Mouse (Mus musculus) embryonic facial prominence, embryonic 10.5 days (tissue): Measurements from ENCODE around the gene Zfp414. TPM values are rescaled to one million over a fixed set of nuclear protein-coding genes. Genes with fewer than 3 reads are reported as not detected.

Experiments
- DNase-seq: peaks from one replicate; pipeline ENCODE4 v3.0.0-alpha.2; 2017; ENCODE audit warnings: low spot score
- H3K27ac ChIP-seq: fragments of 300-500 bp; sonication (generic); replicated peaks from 2 replicates; pipeline ENCODE4 v1.5.1; 2016; ENCODE audit warnings: mild to moderate bottlenecking
- H3K27me3 ChIP-seq: fragments of 300-500 bp; sonication (generic); replicated peaks from 2 replicates; pipeline ENCODE4 v1.6.1; 2016; ENCODE audit warnings: low read depth, mild to moderate bottlenecking; ENCODE audit not compliant: poor library complexity, severe bottlenecking
- H3K36me3 ChIP-seq: fragments of 300-500 bp; sonication (generic); replicated peaks from 2 replicates; pipeline ENCODE4 v1.6.1; 2016; ENCODE audit warnings: mild to moderate bottlenecking, moderate library complexity
- H3K4me1 ChIP-seq: fragments of 300-500 bp; sonication (generic); 2 replicates; pipeline ENCODE4 v1.6.1; 2016
- H3K4me3 ChIP-seq: fragments of 300-500 bp; sonication (generic); 2 replicates; pipeline ENCODE4 v1.5.1; 2016; ENCODE audit warnings: mild to moderate bottlenecking, moderate library complexity
- H3K9me3 ChIP-seq: fragments of 300-500 bp; sonication (generic); 2 replicates; pipeline ENCODE4 v1.6.1; 2016; ENCODE audit warnings: mild to moderate bottlenecking
- WGBS: fragments of 180-500 bp; shearing (Covaris S2); methylation state at CpG from one replicate; pipeline ENCODE4 v1.1.7; 2016; 5-methylcytosine and 5-hydroxymethylcytosine counted together
- polyA plus RNA-seq: library from polyadenylated mRNA; unstranded; fragments of >200 nt; fragmentation: Nextera tagmentation; extraction: Ambion mirVana; gene quantifications from 2 replicates; pipeline ENCODE4 v1.2.1, GENCODE M21; 2016

The Zfp414 gene
- polyA plus RNA-seq, 1 experiment from 2014 or later = 58.1 TPM

DNA sequence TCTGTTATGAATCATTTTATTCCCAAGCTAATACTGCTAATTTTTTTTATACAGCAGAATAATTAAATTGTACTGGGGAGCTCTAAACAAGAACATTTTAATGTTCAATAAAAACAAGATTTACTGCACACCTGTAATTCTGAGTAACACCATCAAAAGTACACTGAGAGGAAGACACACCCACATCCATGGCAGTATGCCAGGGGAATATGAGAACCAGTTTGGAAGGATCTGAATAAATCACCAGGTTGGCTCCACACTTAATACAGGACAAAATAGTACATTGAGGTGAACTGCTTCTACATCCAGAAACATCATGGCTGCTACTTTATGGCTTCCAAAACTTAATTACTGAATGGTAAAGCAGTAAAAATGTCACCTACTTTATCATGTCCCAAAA is 46.6 kb downstream of the Zfp414 start:
- Histone ChIP-seq H3K27ac (no peak overlapping the region), H3K27me3 (no peaks in the 10 kb centered on the region), H3K4me3 (no peak overlapping the region), H3K4me1 (no peaks in the 10 kb centered on the region), H3K9me3 (no peaks in the 10 kb centered on the region), H3K36me3 (peaks cover 48% of the 10 kb centered on the region)
- no peak for DNase-seq

DNA sequence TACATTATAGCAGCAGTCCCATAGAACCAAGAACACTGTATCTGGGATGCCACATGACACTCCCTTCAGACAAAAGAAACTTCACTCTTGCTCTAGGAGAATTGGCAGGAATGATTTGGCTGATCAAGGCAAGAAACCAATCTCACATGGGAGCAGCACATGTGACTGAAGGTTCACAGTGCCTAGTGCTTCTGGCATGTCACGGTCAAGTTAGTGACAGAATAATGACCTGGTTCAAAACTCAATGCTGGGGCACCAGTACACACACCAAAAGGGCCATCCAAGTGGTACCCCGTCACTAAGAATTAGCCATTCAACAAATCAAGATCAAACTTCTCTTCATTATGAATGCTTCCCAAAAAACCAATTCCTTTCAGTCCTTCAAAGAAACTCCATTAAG is 47.2 kb downstream of the Zfp414 start:
- Histone ChIP-seq H3K27ac (no peak overlapping the region), H3K4me3 (no peak overlapping the region), H3K27me3 (no peaks in the 10 kb centered on the region), H3K36me3 (peaks cover 51% of the 10 kb centered on the region), H3K9me3 (no peaks in the 10 kb centered on the region), H3K4me1 (peaks cover 4% of the 10 kb centered on the region; the same call in 1 of the 2 replicates)
- 91% methylated on average over 2 of the region's 2 CpGs for WGBS
- DNase-seq = no peak

DNA sequence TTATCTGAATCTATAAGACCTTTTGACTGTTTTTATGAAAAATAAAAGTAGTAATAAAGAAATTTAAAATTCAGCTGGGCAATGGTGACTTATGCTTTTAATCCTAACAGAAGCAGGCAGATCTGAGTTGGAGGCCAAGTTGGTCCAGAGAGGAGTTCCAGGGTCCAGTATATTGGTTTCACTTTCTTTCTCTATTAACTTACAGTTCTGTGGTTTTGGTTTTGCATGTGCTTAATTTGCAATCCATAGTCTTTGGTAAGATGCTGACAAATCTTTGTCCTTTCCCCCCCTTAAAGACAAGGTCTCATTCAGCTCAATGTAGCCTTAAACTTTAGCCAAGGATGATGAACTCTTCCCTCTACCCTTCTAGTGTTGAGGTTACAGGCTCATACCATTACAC is 49.9 kb downstream of the Zfp414 start:
- Histone ChIP-seq H3K9me3 (no peaks in the 10 kb centered on the region), H3K4me1 (peaks cover 27% of the 10 kb centered on the region), H3K27ac (no peak overlapping the region), H3K27me3 (no peaks in the 10 kb centered on the region), H3K36me3 (peaks cover 56% of the 10 kb centered on the region), H3K4me3 (no peak overlapping the region)
- DNase-seq = no peak

Other genes starting within 250 kb of the Zfp414 start
- 19.9 and 21.1 TPM in 2 replicates for gene Zfp101, start 234.4 kb upstream of the Zfp414 start, polyA plus RNA-seq
- gene Actl9, start 196.2 kb upstream of the Zfp414 start, polyA plus RNA-seq = not detected in 2 replicates
- 58.3 and 70.1 TPM in 2 replicates for gene Adamts10, start 104.9 kb upstream of the Zfp414 start, polyA plus RNA-seq
- 2.0 and 2.3 TPM in 2 replicates for gene Myo1f, start 73.4 kb upstream of the Zfp414 start, polyA plus RNA-seq
- gene Pram1, start 9.0 kb downstream of the Zfp414 start, polyA plus RNA-seq = 0.55 and 0.65 TPM in 2 replicates
- gene Hnrnpm, start 57.8 kb downstream of the Zfp414 start, polyA plus RNA-seq = 567 and 569 TPM in 2 replicates
- gene March2, start 89.6 kb downstream of the Zfp414 start, polyA plus RNA-seq = 28.0 and 28.5 TPM in 2 replicates
- 342 and 347 TPM in 2 replicates for gene Rab11b, start 131.4 kb downstream of the Zfp414 start, polyA plus RNA-seq
- gene Angptl4, start 152.7 kb downstream of the Zfp414 start, polyA plus RNA-seq = 33.4 and 39.0 TPM in 2 replicates
- 25.4 and 29.5 TPM in 2 replicates for gene Kank3, start 181.4 kb downstream of the Zfp414 start, polyA plus RNA-seq
- gene Rps28, start 195.5 kb downstream of the Zfp414 start, polyA plus RNA-seq = 866 and 898 TPM in 2 replicates
- 469 and 477 TPM in 2 replicates for gene Ndufa7, start 195.5 kb downstream of the Zfp414 start, polyA plus RNA-seq
- 97.8 and 98.9 TPM in 2 replicates for gene Cd320, start 214.0 kb downstream of the Zfp414 start, polyA plus RNA-seq
- gene Gm7029, start 244.7 kb downstream of the Zfp414 start, polyA plus RNA-seq = not detected in 2 replicates